Mouse (Mus musculus): ENCODE data around the gene Ugt1a9. TPM values are rescaled to one million over a fixed set of nuclear protein-coding genes. Genes with fewer than 3 reads are reported as not detected.
"Not testable (repeated sequence)": the region's sequence is repeated elsewhere in the genome, so short reads cannot be mapped to it uniquely, and the experiment has no call there.

The Ugt1a9 gene
- polyA plus RNA-seq, 1 experiment from 2014 or later = not detected

- not testable (repeated sequence) for ATAC-seq (ENCODE audit: low FRiP score); H3K36me3 ChIP-seq (replicated peaks; ENCODE audit: control insufficient read depth, insufficient read depth); H3K9ac ChIP-seq; H3K9me3 ChIP-seq (ENCODE audit: control insufficient read depth, low read length); H3K4me1 ChIP-seq (replicated peaks; ENCODE audit: control insufficient read depth, insufficient read depth, low read length); H3K27me3 ChIP-seq (ENCODE audit: control insufficient read depth, insufficient read depth, low read length); H3K27ac ChIP-seq; H3K4me2 ChIP-seq (replicated peaks); H3K4me3 ChIP-seq (replicated peaks; ENCODE audit: low read length)
- 0% methylated on average over 4 of the region's 5 CpGs for WGBS
- peak; percentile 30 for DNase-seq (ENCODE audit: low spot score)
Observed at GRCm38 (mm10) chr1:88143966-88144675, 73.5 kb downstream of the Ugt1a9 start.

DNA sequence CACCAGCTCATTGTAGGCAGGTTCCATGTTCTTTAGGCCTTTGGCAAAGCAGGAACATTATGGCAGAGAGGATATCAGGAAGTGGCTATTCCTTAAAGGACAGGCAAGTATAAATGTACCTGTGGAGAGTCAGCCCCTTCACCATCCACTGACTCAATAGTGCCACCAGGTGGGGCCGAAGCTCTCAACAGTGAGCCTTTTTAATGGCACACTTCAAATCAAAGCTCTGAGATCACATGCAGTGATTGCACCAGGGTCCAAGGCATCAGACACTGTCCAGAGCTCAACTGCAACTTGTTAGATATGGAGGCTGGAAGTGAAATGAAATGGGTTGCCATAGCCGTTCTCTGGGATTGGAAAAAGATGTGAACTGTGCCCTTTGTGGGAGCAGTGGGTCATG is 74.7 kb downstream of the Ugt1a9 start:
- not testable (repeated sequence) for DNase-seq (ENCODE audit: low spot score); H3K27ac ChIP-seq; H3K4me3 ChIP-seq (replicated peaks; ENCODE audit: low read length); H3K4me2 ChIP-seq (replicated peaks); H3K9me3 ChIP-seq (ENCODE audit: control insufficient read depth, low read length); ATAC-seq (ENCODE audit: low FRiP score); H3K36me3 ChIP-seq (replicated peaks; ENCODE audit: control insufficient read depth, insufficient read depth); H3K9ac ChIP-seq; H3K27me3 ChIP-seq (ENCODE audit: control insufficient read depth, insufficient read depth, low read length); H3K4me1 ChIP-seq (replicated peaks; ENCODE audit: control insufficient read depth, insufficient read depth, low read length)
- 86% methylated on average over 2 of the region's 2 CpGs for WGBS

GRCm38 (mm10) chr1:88150133-88150532 is 79.5 kb downstream of the Ugt1a9 start:
- H3K4me2 ChIP-seq (replicated peaks); H3K36me3 ChIP-seq (replicated peaks; ENCODE audit: control insufficient read depth, insufficient read depth); DNase-seq (ENCODE audit: low spot score); H3K4me1 ChIP-seq (replicated peaks; ENCODE audit: control insufficient read depth, insufficient read depth, low read length); H3K27me3 ChIP-seq (ENCODE audit: control insufficient read depth, insufficient read depth, low read length); ATAC-seq (ENCODE audit: low FRiP score); H3K27ac ChIP-seq; H3K9ac ChIP-seq; H3K4me3 ChIP-seq (replicated peaks; ENCODE audit: low read length); H3K9me3 ChIP-seq (ENCODE audit: control insufficient read depth, low read length): not testable (repeated sequence)
- WGBS = 65% methylated on average over 2 of the region's 2 CpGs

GRCm38 (mm10) chr1:88158430-88158829 is 87.8 kb downstream of the Ugt1a9 start:
- no peak overlapping the region for H3K4me3 ChIP-seq (replicated peaks; ENCODE audit: low read length)
- H3K9ac ChIP-seq = no peak overlapping the region
- 96% methylated on average over 2 of the region's 2 CpGs for WGBS
- no peak for DNase-seq (ENCODE audit: low spot score)
- no peak overlapping the region for H3K4me2 ChIP-seq (replicated peaks)
- no peak for ATAC-seq (ENCODE audit: low FRiP score)
- no peaks in the 10 kb centered on the region for H3K36me3 ChIP-seq (replicated peaks; ENCODE audit: control insufficient read depth, insufficient read depth)
- H3K4me1 ChIP-seq (replicated peaks; ENCODE audit: control insufficient read depth, insufficient read depth, low read length) = no peaks in the 10 kb centered on the region
- H3K27me3 ChIP-seq (ENCODE audit: control insufficient read depth, insufficient read depth, low read length) = no peaks in the 10 kb centered on the region
- H3K9me3 ChIP-seq (ENCODE audit: control insufficient read depth, low read length) = no peaks in the 10 kb centered on the region
- H3K27ac ChIP-seq = no peak overlapping the region

- Histone ChIP-seq H3K36me3 (replicated peaks; ENCODE audit: control insufficient read depth, insufficient read depth) (no peaks in the 10 kb centered on the region), H3K4me3 (replicated peaks; ENCODE audit: low read length) (no peak within 1 kb of the TSS), H3K27ac (no peak within 1 kb of the TSS), H3K4me2 (replicated peaks) (no peak within 1 kb of the TSS), H3K4me1 (replicated peaks; ENCODE audit: control insufficient read depth, insufficient read depth, low read length) (no peaks in the 10 kb centered on the region), H3K9me3 (ENCODE audit: control insufficient read depth, low read length) (no peaks in the 10 kb centered on the region), H3K9ac (no peak within 1 kb of the TSS), H3K27me3 (ENCODE audit: control insufficient read depth, insufficient read depth, low read length) (no peaks in the 10 kb centered on the region)
- 82% methylated on average over 5 of the region's 5 CpGs for WGBS
- ATAC-seq (ENCODE audit: low FRiP score) (no peak), DNase-seq (ENCODE audit: low spot score) (no peak)
Observed at GRCm38 (mm10) chr1:88165711-88166110, 95.1 kb downstream of the Ugt1a9 start, which contains the start of gene Ugt1a5. TSS of gene Ugt1a5 (plus strand) at chr1:88166012.

GRCm38 (mm10) chr1:88172190-88172589 is 101.6 kb downstream of the Ugt1a9 start:
- not testable (repeated sequence) for H3K4me3 ChIP-seq (replicated peaks; ENCODE audit: low read length); H3K36me3 ChIP-seq (replicated peaks; ENCODE audit: control insufficient read depth, insufficient read depth); H3K4me2 ChIP-seq (replicated peaks); H3K27me3 ChIP-seq (ENCODE audit: control insufficient read depth, insufficient read depth, low read length); DNase-seq (ENCODE audit: low spot score); H3K27ac ChIP-seq; H3K9me3 ChIP-seq (ENCODE audit: control insufficient read depth, low read length); ATAC-seq (ENCODE audit: low FRiP score); H3K4me1 ChIP-seq (replicated peaks; ENCODE audit: control insufficient read depth, insufficient read depth, low read length); H3K9ac ChIP-seq
- 97% methylated on average over 5 of the region's 7 CpGs for WGBS

GRCm38 (mm10) chr1:88179657-88180056 is 109.1 kb downstream of the Ugt1a9 start:
- H3K4me1 ChIP-seq (replicated peaks; ENCODE audit: control insufficient read depth, insufficient read depth, low read length) = no peaks in the 10 kb centered on the region
- no peak overlapping the region for H3K4me2 ChIP-seq (replicated peaks)
- H3K36me3 ChIP-seq (replicated peaks; ENCODE audit: control insufficient read depth, insufficient read depth) = no peaks in the 10 kb centered on the region
- H3K9me3 ChIP-seq (ENCODE audit: control insufficient read depth, low read length) = 0 out of 2 replicates have a peak, but pooled peaks cover 8% of the 10 kb centered on the region
- no peak for ATAC-seq (ENCODE audit: low FRiP score)
- WGBS = 100% methylated on average over 1 of the region's 1 CpGs
- H3K9ac ChIP-seq = no peak overlapping the region
- H3K27me3 ChIP-seq (ENCODE audit: control insufficient read depth, insufficient read depth, low read length) = no peaks in the 10 kb centered on the region
- no peak for DNase-seq (ENCODE audit: low spot score)
- no peak overlapping the region for H3K27ac ChIP-seq
- no peak overlapping the region for H3K4me3 ChIP-seq (replicated peaks; ENCODE audit: low read length)

DNA sequence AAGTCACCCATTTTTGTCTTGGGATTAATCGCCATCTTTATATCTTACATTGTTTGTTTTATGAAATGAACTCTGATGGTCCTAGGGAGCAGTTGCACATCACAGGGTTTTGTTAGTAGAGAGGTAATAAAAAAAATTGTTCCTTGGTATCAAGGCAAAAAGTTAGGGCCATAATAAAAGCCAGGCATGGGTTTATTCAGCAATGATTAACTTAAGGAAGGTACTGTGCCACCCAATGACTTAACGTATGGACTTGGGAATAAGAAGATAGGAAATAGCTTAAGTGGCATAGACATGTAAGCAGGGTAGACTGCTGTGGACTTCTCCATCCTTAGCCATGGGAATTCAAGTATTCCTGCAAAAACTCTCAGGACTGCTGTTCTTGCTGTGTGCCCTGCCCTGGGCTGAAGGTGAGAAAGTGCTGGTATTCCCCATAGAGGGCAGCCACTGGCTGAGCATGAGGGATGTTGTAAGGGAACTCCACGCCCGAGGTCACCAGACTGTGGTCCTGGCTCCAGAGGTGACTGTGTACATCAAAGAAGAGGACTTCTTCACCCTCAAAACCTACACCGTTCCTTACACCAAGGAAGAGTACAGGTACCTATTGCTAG is 115.8 kb downstream of the Ugt1a9 start:
- Histone ChIP-seq H3K27ac (no peak overlapping the region), H3K4me1 (replicated peaks; ENCODE audit: control insufficient read depth, insufficient read depth, low read length) (no peaks in the 10 kb centered on the region), H3K36me3 (replicated peaks; ENCODE audit: control insufficient read depth, insufficient read depth) (no peaks in the 10 kb centered on the region), H3K27me3 (ENCODE audit: control insufficient read depth, insufficient read depth, low read length) (no peaks in the 10 kb centered on the region), H3K4me3 (replicated peaks; ENCODE audit: low read length) (no peak overlapping the region), H3K4me2 (replicated peaks) (no peak overlapping the region), H3K9ac (no peak overlapping the region), H3K9me3 (ENCODE audit: control insufficient read depth, low read length) (no peaks in the 10 kb centered on the region)
- 94% methylated on average over 5 of the region's 5 CpGs for WGBS
- DNase-seq (ENCODE audit: low spot score) (no peak), ATAC-seq (ENCODE audit: low FRiP score) (no peak)

DNA sequence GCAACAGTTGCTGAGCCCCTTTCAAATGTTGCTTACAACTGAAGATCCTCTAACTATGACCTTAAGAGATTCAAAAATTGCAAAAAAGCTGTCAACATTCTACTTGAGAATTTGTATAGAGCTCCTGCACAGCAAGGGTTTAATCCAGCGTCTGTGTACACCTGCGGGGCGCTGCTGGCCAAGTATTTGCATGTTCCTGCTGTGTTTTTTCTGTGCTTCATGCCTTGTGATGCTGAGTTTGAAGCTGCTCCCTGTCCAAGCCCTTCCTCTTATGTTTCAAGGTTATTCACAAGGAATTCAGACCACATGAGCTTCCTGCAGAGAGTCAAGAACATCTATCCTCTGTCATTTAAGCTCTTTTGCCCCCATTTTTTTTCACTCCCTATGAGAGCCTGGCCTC is 121.5 kb downstream of the Ugt1a9 start:
- H3K27ac ChIP-seq = no peak overlapping the region
- H3K36me3 ChIP-seq (replicated peaks; ENCODE audit: control insufficient read depth, insufficient read depth) = no peaks in the 10 kb centered on the region
- H3K4me3 ChIP-seq (replicated peaks; ENCODE audit: low read length) = no peak overlapping the region
- no peaks in the 10 kb centered on the region for H3K9me3 ChIP-seq (ENCODE audit: control insufficient read depth, low read length)
- H3K9ac ChIP-seq = no peak overlapping the region
- no peaks in the 10 kb centered on the region for H3K27me3 ChIP-seq (ENCODE audit: control insufficient read depth, insufficient read depth, low read length)
- no peaks in the 10 kb centered on the region for H3K4me1 ChIP-seq (replicated peaks; ENCODE audit: control insufficient read depth, insufficient read depth, low read length)
- no peak for ATAC-seq (ENCODE audit: low FRiP score)
- WGBS = 68% methylated on average over 3 of the region's 3 CpGs
- no peak overlapping the region for H3K4me2 ChIP-seq (replicated peaks)
- no peak for DNase-seq (ENCODE audit: low spot score)
